ENCODE assay signal across 23 mouse cellular contexts in genomic region chr12:75637103-75637502, GRCm38 (mm10).
"Had no signal": no experiment of that assay in that cellular context is flagged by ENCODE, and none has a peak within 500 bp of the region (broad histone marks: within the 10 kb centered on the region; RNA-seq: fewer than 3 reads in every experiment).

No protein-coding gene starts in this region.

- H3K27ac ChIP-seq: kidney, postnatal 0 days; layer of hippocampus, adult 2 months; limb, embryonic 12.5 days; limb, embryonic 15.5 days; liver, embryonic 12.5 days; liver, embryonic 15.5 days; lung, embryonic 15.5 days; midbrain, embryonic 10.5 days; midbrain, embryonic 13.5 days; stomach, embryonic 15.5 days had no signal

- H3K9me3 ChIP-seq: limb, embryonic 12.5 days; limb, embryonic 15.5 days; liver, embryonic 12.5 days; liver, embryonic 15.5 days; lung, embryonic 15.5 days; midbrain, embryonic 10.5 days; midbrain, embryonic 13.5 days; stomach, embryonic 15.5 days had no signal

- ATAC-seq: intestine, postnatal 0 days; liver, embryonic 12.5 days; midbrain, embryonic 13.5 days; midbrain, embryonic 16.5 days had no signal

- H3K4me3 ChIP-seq: layer of hippocampus, adult 2 months; limb, embryonic 12.5 days; limb, embryonic 15.5 days; liver, embryonic 12.5 days; liver, embryonic 15.5 days; lung, embryonic 15.5 days; midbrain, embryonic 10.5 days; midbrain, embryonic 13.5 days; stomach, embryonic 15.5 days had no signal

- DNase-seq: kidney, adult 2 months; kidney, postnatal 25 days; layer of hippocampus, adult 9-11 months; left cerebral cortex, postnatal 4 days; lung, adult 18-20 months; lung, postnatal 10 days; lung, postnatal 36 days; right cerebral cortex, adult 18-20 months; right cerebral cortex, postnatal 25 days; spleen, adult 18-20 months; thymus, postnatal 25 days had no signal

- H3K9ac ChIP-seq: limb, embryonic 12.5 days; limb, embryonic 15.5 days; liver, embryonic 12.5 days; liver, embryonic 15.5 days; lung, embryonic 15.5 days; midbrain, embryonic 13.5 days; stomach, embryonic 15.5 days had no signal

- H3K4me1 ChIP-seq: limb, embryonic 12.5 days; limb, embryonic 15.5 days; lung, embryonic 15.5 days; midbrain, embryonic 10.5 days; midbrain, embryonic 13.5 days; stomach, embryonic 15.5 days had no signal

- H3K4me2 ChIP-seq: limb, embryonic 12.5 days; limb, embryonic 15.5 days; liver, embryonic 12.5 days; liver, embryonic 15.5 days; lung, embryonic 15.5 days; midbrain, embryonic 13.5 days; stomach, embryonic 15.5 days had no signal

- H3K36me3 ChIP-seq: liver, embryonic 15.5 days; lung, embryonic 15.5 days had no signal

- H3K27me3 ChIP-seq: limb, embryonic 12.5 days; limb, embryonic 15.5 days; liver, embryonic 12.5 days; liver, embryonic 15.5 days; lung, embryonic 15.5 days; midbrain, embryonic 13.5 days; stomach, embryonic 15.5 days had no signal
